Mouse (Mus musculus) embryonic fibroblast, embryonic 13.5 days (primary cell): ENCODE measurements around the gene Ppig.

Source experiments
- CTCF ChIP-seq: IDR thresholded peaks from 2 replicates; pipeline ENCODE4 v1.5.1; 2011; ENCODE audit warnings: mild to moderate bottlenecking, control low read depth, low read length, moderate library complexity, borderline replicate concordance; ENCODE audit not compliant: insufficient read depth
- POLR2A ChIP-seq: IDR thresholded peaks from 2 replicates; pipeline ENCODE4 v1.6.1; 2011; ENCODE audit warnings: low read depth, mild to moderate bottlenecking, control low read depth, low read length, moderate library complexity

DNA sequence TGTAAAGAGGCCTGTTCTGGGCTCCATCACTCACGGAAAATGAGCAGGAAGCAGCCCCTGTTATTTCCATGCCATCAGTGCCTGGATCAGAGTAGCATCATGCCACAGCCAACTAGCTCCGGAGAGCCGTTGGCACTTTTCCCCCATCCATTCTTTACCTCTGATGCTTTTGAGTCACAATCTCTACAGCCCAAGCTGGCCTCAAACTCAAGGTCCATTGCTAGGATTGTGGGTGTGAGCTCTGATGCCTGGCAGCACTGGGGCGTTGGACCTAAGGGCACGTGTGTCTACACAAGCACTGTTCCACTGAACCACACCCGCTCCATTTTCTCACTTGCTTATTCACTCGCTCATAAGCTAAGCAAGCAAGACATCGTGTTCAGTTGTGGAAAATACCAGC lies 21.9 kb upstream of the Ppig start:
- TF ChIP-seq CTCF: no peak
- no peak for TF ChIP-seq POLR2A
